In the genomic region with DNA sequence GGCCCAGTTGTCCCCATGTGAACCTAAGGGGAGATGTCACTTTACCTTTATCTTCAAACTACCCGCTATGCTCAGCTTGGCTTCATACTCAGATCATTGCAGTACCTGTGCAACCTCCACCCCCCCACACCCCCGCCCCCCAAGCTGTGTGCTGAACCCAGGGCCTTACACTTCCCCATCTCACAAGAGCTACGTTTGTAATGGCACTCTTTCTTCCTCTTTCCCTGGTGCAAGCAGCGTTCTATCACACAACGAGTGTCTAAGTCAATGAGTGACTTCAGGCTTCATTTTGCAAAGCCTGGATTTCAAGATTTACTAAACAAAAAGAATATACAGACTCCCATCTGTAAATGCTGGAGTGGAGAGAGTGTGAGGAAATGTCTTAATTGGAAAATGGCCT, we compare ENCODE assay signal across 18 mouse cellular contexts.
A peak's percentile ranks its signal among the peaks of the same experiment; 100 is the strongest.
DNase-seq lines count a peak whose midpoint lies in the region; ATAC-seq lines count a peak whose summit lies in the region.
"Had no signal": no experiment of that assay in that cellular context is flagged by ENCODE, and none has a peak within 500 bp of the region (broad histone marks: within the 10 kb centered on the region; RNA-seq: fewer than 3 reads in every experiment).

No protein-coding gene starts in this region.

- no peak for DNase-seq in kidney, adult 9 months
- DNase-seq in midbrain, embryonic 11.5 days (ENCODE audit: low spot score, missing footprints): peak; percentile 10
- no peak for DNase-seq in midbrain, embryonic 10.5 days (ENCODE audit: low spot score)
- DNase-seq in liver, embryonic 11.5 days (ENCODE audit: low spot score): no peak
- DNase-seq: adrenal gland, adult 2 months; adrenal gland, postnatal 25 days; cerebellum, adult 18-20 months; cerebellum, adult 9-11 months; cerebellum, postnatal 36 days; gastrocnemius, adult 2 months; gastrocnemius, postnatal 25 days; heart, postnatal 36 days had no signal

- no peak for ATAC-seq in kidney, embryonic 16.5 days (ENCODE audit: low FRiP score, low TSS enrichment)
- no peak for ATAC-seq in midbrain, embryonic 11.5 days (ENCODE audit: low FRiP score)
- ATAC-seq in megakaryocyte, adult 5-6 weeks (ENCODE audit: poor library complexity, severe bottlenecking): peak; percentile 66
- ATAC-seq in liver, embryonic 11.5 days (replicated peaks; ENCODE audit: low FRiP score): no peak
- ATAC-seq in forebrain, embryonic 16.5 days: no peak
- ATAC-seq: forebrain, embryonic 13.5 days had no signal

- no peaks in the 10 kb centered on the region for H3K9me3 ChIP-seq in kidney, embryonic 16.5 days (ENCODE audit: low read length)
- no peaks in the 10 kb centered on the region for H3K9me3 ChIP-seq in midbrain, embryonic 11.5 days (ENCODE audit: control insufficient read depth, low read length)
- H3K9me3 ChIP-seq in midbrain, embryonic 10.5 days (replicated peaks): no peaks in the 10 kb centered on the region
- no peaks in the 10 kb centered on the region for H3K9me3 ChIP-seq in liver, embryonic 11.5 days (ENCODE audit: control insufficient read depth, low read length)
- peaks cover 2% of the 10 kb centered on the region; the same call in 1 of the 2 replicates for H3K9me3 ChIP-seq in forebrain, embryonic 16.5 days (ENCODE audit: control insufficient read depth, low read length)
- H3K9me3 ChIP-seq: embryonic facial prominence, embryonic 10.5 days; forebrain, embryonic 13.5 days; hindbrain, embryonic 15.5 days had no signal

- H3K36me3 ChIP-seq in kidney, embryonic 16.5 days (ENCODE audit: insufficient read depth, low read length): no peaks in the 10 kb centered on the region
- H3K36me3 ChIP-seq in midbrain, embryonic 11.5 days (ENCODE audit: control insufficient read depth, insufficient read depth, low read length): no peaks in the 10 kb centered on the region
- no peaks in the 10 kb centered on the region for H3K36me3 ChIP-seq in midbrain, embryonic 10.5 days
- no peaks in the 10 kb centered on the region for H3K36me3 ChIP-seq in liver, embryonic 11.5 days (ENCODE audit: control insufficient read depth, insufficient read depth, low read length)
- H3K36me3 ChIP-seq in forebrain, embryonic 16.5 days (ENCODE audit: control insufficient read depth, insufficient read depth): no peaks in the 10 kb centered on the region
- H3K36me3 ChIP-seq: embryonic facial prominence, embryonic 10.5 days; hindbrain, embryonic 15.5 days had no signal

- H3K4me3 ChIP-seq in kidney, embryonic 16.5 days (ENCODE audit: low read length): no peak overlapping the region
- no peak overlapping the region for H3K4me3 ChIP-seq in midbrain, embryonic 11.5 days (ENCODE audit: low read depth, low read length)
- H3K4me3 ChIP-seq in midbrain, embryonic 10.5 days: no peak overlapping the region
- H3K4me3 ChIP-seq in liver, embryonic 11.5 days (ENCODE audit: low read depth, low read length): no peak overlapping the region
- no peak overlapping the region for H3K4me3 ChIP-seq in forebrain, embryonic 16.5 days (replicated peaks; ENCODE audit: low read length)
- H3K4me3 ChIP-seq: embryonic facial prominence, embryonic 10.5 days; forebrain, embryonic 13.5 days; gastrocnemius, adult 2 months; hindbrain, embryonic 15.5 days had no signal

- H3K27me3 ChIP-seq in kidney, embryonic 16.5 days (ENCODE audit: insufficient read depth, low read length): no peaks in the 10 kb centered on the region
- no peaks in the 10 kb centered on the region for H3K27me3 ChIP-seq in midbrain, embryonic 11.5 days (ENCODE audit: control insufficient read depth, insufficient read depth, low read length)
- H3K27me3 ChIP-seq in midbrain, embryonic 10.5 days (ENCODE audit: low read depth, poor library complexity, severe bottlenecking): no peaks in the 10 kb centered on the region
- no peaks in the 10 kb centered on the region for H3K27me3 ChIP-seq in liver, embryonic 11.5 days (replicated peaks; ENCODE audit: control insufficient read depth, insufficient read depth, low read length)
- H3K27me3 ChIP-seq in forebrain, embryonic 16.5 days (replicated peaks; ENCODE audit: control insufficient read depth, insufficient read depth, low read length): no peaks in the 10 kb centered on the region
- H3K27me3 ChIP-seq: forebrain, embryonic 13.5 days; hindbrain, embryonic 15.5 days had no signal

- peak overlapping the region; percentile 34; the same call in 1 of the 2 replicates for H3K27ac ChIP-seq in kidney, embryonic 16.5 days (ENCODE audit: low read length)
- no peak overlapping the region for H3K27ac ChIP-seq in midbrain, embryonic 11.5 days (ENCODE audit: low read depth, low read length)
- H3K27ac ChIP-seq in midbrain, embryonic 10.5 days (replicated peaks): no peak overlapping the region
- no peak overlapping the region for H3K27ac ChIP-seq in liver, embryonic 11.5 days (ENCODE audit: low read depth, low read length)
- no peak overlapping the region for H3K27ac ChIP-seq in forebrain, embryonic 16.5 days (ENCODE audit: low read length)
- H3K27ac ChIP-seq: embryonic facial prominence, embryonic 10.5 days; forebrain, embryonic 13.5 days; gastrocnemius, adult 2 months; hindbrain, embryonic 15.5 days had no signal

- H3K9ac ChIP-seq in kidney, embryonic 16.5 days (replicated peaks; ENCODE audit: low read length): no peak overlapping the region
- H3K9ac ChIP-seq in midbrain, embryonic 11.5 days (ENCODE audit: low read length): no peak overlapping the region
- no peak overlapping the region for H3K9ac ChIP-seq in liver, embryonic 11.5 days (ENCODE audit: low read depth, low read length)
- H3K9ac ChIP-seq in forebrain, embryonic 16.5 days (replicated peaks; ENCODE audit: low read depth, low read length): no peak overlapping the region
- H3K9ac ChIP-seq: forebrain, embryonic 13.5 days; hindbrain, embryonic 15.5 days had no signal

- 81% methylated on average over 5 of the region's 5 CpGs for WGBS in kidney, embryonic 16.5 days
- WGBS in midbrain, embryonic 11.5 days: 75% methylated on average over 5 of the region's 5 CpGs
- WGBS in midbrain, embryonic 10.5 days: 86% methylated on average over 5 of the region's 5 CpGs
- 57% methylated on average over 5 of the region's 5 CpGs for WGBS in liver, embryonic 11.5 days
- WGBS in forebrain, embryonic 16.5 days: 83% methylated on average over 5 of the region's 5 CpGs

- H3K4me2 ChIP-seq in kidney, embryonic 16.5 days (replicated peaks; ENCODE audit: low read depth, low read length): no peak overlapping the region
- H3K4me2 ChIP-seq in midbrain, embryonic 11.5 days: no peak overlapping the region
- no peak overlapping the region for H3K4me2 ChIP-seq in liver, embryonic 11.5 days
- H3K4me2 ChIP-seq in forebrain, embryonic 16.5 days (ENCODE audit: low read length): no peak overlapping the region
- H3K4me2 ChIP-seq: forebrain, embryonic 13.5 days; hindbrain, embryonic 15.5 days had no signal

- H3K4me1 ChIP-seq in kidney, embryonic 16.5 days (ENCODE audit: insufficient read depth, low read length): 0 out of 2 replicates have a peak, but pooled peaks cover 5% of the 10 kb centered on the region
- no peaks in the 10 kb centered on the region for H3K4me1 ChIP-seq in midbrain, embryonic 11.5 days (ENCODE audit: control insufficient read depth, insufficient read depth, low read length)
- H3K4me1 ChIP-seq in midbrain, embryonic 10.5 days: no peaks in the 10 kb centered on the region
- H3K4me1 ChIP-seq in liver, embryonic 11.5 days (replicated peaks; ENCODE audit: control insufficient read depth, insufficient read depth, low read length): no peaks in the 10 kb centered on the region
- 0 out of 2 replicates have a peak, but pooled peaks cover 2% of the 10 kb centered on the region for H3K4me1 ChIP-seq in forebrain, embryonic 16.5 days (replicated peaks; ENCODE audit: control insufficient read depth, insufficient read depth, low read length)
- H3K4me1 ChIP-seq: embryonic facial prominence, embryonic 10.5 days; hindbrain, embryonic 15.5 days had no signal
